Mouse (Mus musculus) CD4-positive, CD25-positive, alpha-beta regulatory T cell, adult 9 weeks (primary cell): ENCODE results near the gene Asgr2. TPM values are rescaled to one million over a fixed set of nuclear protein-coding genes. Genes with fewer than 3 reads are reported as not detected.

Experiments used
- polyA plus RNA-seq: library from polyadenylated mRNA; unstranded; fragments of 100-300 nt; shearing (Covaris generic); gene quantifications from one replicate; pipeline ENCODE4 v1.2.1, GENCODE M21; 2017

The Asgr2 gene
- polyA plus RNA-seq: not detected

DNA sequence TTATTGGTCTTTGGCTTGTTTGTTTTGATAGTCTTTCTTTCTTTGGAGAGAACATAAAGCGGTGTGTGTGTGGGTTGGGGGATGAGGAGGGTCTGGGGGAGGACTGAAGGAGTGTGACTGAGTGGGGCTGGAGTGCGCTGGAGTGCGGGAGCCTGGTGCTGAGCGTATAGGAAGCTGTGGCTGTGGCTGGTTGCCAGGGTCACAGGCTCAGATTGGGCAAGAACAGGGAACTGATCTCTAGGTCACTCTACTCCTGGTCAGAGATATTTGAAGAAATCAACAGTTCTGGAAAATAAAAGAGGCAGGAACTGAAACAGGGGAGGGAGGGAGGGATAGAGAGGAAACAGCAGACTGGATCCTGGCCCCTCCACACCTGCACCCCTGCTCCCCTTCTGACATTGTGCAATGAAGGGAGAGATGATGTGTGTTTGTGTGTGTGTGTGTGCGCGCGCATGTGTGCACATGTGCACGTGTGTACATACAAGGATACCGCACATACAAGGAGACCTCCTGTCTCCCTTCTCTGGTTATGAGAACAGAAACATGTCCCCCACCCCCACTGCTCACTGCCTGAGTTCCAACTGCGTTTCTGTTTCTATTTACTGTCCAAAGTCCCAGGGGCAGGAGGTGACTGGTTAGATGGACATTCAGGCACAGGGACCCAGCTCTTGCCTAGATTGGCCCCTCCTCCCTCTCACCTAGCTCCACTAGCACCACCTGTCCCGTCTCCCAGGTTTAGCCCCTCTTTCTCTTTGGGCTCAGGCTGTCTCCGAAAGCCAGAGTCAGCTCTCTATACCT, at the start of gene Asgr2:
Gene Asgr2 (plus strand): TSS at position 659 of the 798 bp plus-strand sequence.

DNA sequence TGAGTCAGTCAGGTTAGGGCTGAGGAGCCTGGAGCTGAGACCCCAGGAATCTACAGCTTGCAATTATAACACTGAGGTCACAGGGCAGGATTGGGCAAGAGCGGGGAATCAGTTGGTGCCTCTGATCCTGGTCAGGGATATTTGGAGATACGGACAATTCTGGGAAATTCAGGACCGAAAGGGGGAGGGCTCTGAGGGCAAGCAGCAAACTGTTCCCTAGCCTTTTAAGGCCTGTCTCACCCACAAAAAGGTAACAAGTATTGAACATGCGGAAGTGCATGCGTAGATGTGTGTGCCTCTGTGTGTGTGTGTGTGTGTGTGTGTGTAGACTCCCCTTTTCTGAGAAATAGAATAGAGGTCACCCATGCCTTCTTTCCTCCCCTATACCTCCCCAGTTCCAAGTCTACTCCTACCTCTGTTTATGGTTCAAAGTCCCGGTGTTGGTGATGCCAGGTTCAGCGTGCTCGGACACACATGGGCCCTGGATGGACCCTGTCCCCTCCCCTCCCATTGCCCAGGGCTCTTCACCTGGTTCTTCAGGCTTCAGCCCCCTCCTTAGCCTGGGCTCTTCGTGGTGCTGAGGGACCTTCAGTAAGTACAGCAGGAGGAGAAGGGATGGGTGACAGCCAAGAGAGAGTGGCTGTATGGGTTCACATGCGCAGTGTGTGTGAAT, 38.4 kb upstream of the Asgr2 start, which contains the start of gene Asgr1:
Gene Asgr1 (plus strand): TSS at position 188 of the 673 bp plus-strand sequence.

GRCm38 (mm10) chr11:70129926-70130379, 37.5 kb downstream of the Asgr2 start, which contains the start of gene Mgl2:
Gene Mgl2 (plus strand): TSS chr11:70130329.

Other genes with a start within 250 kb of the Asgr2 start
- 30.1 TPM for gene Plscr3, start 246.3 kb upstream of the Asgr2 start, polyA plus RNA-seq
- gene Tnk1, start 233.9 kb upstream of the Asgr2 start, polyA plus RNA-seq: not detected
- not detected for gene Tmem95, start 214.6 kb upstream of the Asgr2 start, polyA plus RNA-seq
- 1.1 TPM for gene Kctd11, start 211.2 kb upstream of the Asgr2 start, polyA plus RNA-seq
- gene Acap1, start 197.1 kb upstream of the Asgr2 start, polyA plus RNA-seq: 549 TPM
- gene 2810408A11Rik, start 191.7 kb upstream of the Asgr2 start, polyA plus RNA-seq: 3.9 TPM
- 4.2 TPM for gene Neurl4, start 191.6 kb upstream of the Asgr2 start, polyA plus RNA-seq
- 152 TPM for gene Gps2, start 178.8 kb upstream of the Asgr2 start, polyA plus RNA-seq
- 1,005 TPM for gene Eif5a, start 170.7 kb upstream of the Asgr2 start, polyA plus RNA-seq
- not detected for gene Ybx2, start 156.8 kb upstream of the Asgr2 start, polyA plus RNA-seq
- not detected for gene Slc2a4, start 144.5 kb upstream of the Asgr2 start, polyA plus RNA-seq
- gene Cldn7, start 127.9 kb upstream of the Asgr2 start, polyA plus RNA-seq: not detected
- 26.1 TPM for gene Ctdnep1, start 111.5 kb upstream of the Asgr2 start, polyA plus RNA-seq
- gene Elp5, start 110.1 kb upstream of the Asgr2 start, polyA plus RNA-seq: 78.3 TPM
- 496 TPM for gene Gabarap, start 101.5 kb upstream of the Asgr2 start, polyA plus RNA-seq
- 111 TPM for gene Phf23, start 96.9 kb upstream of the Asgr2 start, polyA plus RNA-seq
- gene Dvl2, start 92.0 kb upstream of the Asgr2 start, polyA plus RNA-seq: 16.7 TPM
- 142 TPM for gene Acadvl, start 77.2 kb upstream of the Asgr2 start, polyA plus RNA-seq
- gene Dlg4, start 75.7 kb upstream of the Asgr2 start, polyA plus RNA-seq: 9.1 TPM
- gene Asgr1, start 38.6 kb upstream of the Asgr2 start, polyA plus RNA-seq: not detected
- gene Mgl2, start 37.7 kb downstream of the Asgr2 start, polyA plus RNA-seq: not detected
- not detected for gene Clec10a, start 63.6 kb downstream of the Asgr2 start, polyA plus RNA-seq
- not detected for gene Slc16a11, start 120.1 kb downstream of the Asgr2 start, polyA plus RNA-seq
- 4.2 TPM for gene Slc16a13, start 128.4 kb downstream of the Asgr2 start, polyA plus RNA-seq
- 0.11 TPM for gene Bcl6b, start 137.2 kb downstream of the Asgr2 start, polyA plus RNA-seq
- 189 TPM for gene 0610010K14Rik, start 145.3 kb downstream of the Asgr2 start, polyA plus RNA-seq
- 4.1 TPM for gene Gm21988, start 147.2 kb downstream of the Asgr2 start, polyA plus RNA-seq
- gene Rnasek, start 147.2 kb downstream of the Asgr2 start, polyA plus RNA-seq: 325 TPM
- 0.12 TPM for gene Alox12, start 162.7 kb downstream of the Asgr2 start, polyA plus RNA-seq
- gene Alox12e, start 230.0 kb downstream of the Asgr2 start, polyA plus RNA-seq: not detected